Mouse (Mus musculus) cerebellum, adult 11-12 months (tissue): ENCODE data around the gene Tesc.

ENCODE experiments used
- DNase-seq: peaks from one replicate; pipeline ENCODE4 v3.0.0; 2022

Gene Tesc

DNA sequence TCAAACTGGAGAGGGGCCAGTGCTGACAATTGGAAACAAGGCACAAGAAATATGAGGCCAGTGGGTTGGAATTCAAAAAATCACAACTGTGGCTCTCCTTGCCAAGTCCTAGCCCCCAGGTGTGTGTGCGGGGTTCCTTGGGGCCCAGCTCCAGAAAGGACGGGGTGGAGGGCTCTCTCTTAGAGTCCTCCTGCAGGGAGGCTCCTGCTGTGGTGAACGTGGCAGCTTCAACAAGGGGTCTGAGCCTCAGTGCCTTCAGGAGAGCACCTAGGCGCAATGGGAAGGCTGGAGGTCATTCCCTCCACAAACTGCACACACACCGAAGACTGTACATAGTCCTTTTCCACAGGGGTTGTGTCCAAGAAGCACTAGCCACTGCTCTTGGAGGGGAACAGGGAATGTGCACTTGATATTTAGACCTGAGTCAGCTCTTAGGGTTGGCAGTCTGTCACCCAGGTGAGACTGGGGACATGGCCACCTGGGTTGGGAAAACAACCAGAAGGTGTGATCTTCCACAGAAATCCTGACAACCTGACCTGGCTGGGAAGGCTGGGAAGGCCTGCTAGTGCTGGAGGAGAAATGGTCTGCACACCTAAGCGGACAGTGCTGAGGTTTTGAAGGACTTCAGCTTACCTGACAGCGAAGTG lies 81.4 kb downstream of the Tesc start:
- peak; percentile 65 for DNase-seq
